10 mouse cellular contexts compared by ENCODE assay signal in the genomic region with DNA sequence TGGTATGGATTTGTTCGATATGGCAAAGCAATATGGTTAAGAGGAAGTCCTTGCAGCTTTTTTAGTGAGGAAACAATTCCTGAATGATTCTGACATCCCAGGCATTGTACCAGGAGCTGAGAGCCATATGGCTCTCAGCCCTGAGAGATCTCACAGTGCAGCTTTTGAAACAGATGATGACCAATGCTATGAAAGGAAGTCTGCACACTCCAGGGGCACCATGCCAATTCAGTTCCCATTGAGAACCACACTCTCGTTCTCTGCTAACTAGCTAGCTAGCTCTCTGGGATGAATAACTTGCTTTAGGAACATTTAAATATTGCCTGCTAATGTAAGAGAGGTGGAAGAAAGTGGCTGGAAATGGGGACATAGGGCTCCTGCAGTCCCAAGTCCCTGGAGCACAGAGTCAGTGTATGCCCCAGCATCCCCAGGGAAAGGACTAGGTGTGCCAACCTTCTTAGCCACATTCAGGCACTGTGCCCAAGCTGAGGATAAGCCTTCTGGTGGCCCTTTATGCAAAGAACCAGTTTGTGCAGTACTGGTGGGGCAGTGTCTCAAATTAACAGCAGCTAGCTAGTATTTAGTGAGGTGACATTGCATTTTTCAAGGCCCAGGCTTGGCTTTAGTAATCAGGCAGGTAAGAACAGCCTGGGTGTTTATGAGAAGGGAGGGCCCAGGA.
DNase-seq lines count a peak whose midpoint lies in the region; ATAC-seq and TF ChIP-seq lines count a peak whose summit lies in the region.
"Had no signal": no experiment of that assay in that cellular context is flagged by ENCODE, and none has a peak within 500 bp of the region (broad histone marks: within the 10 kb centered on the region; RNA-seq: fewer than 3 reads in every experiment).

No protein-coding gene starts in this region.

- 50% methylated on average over 2 of the region's 2 CpGs for WGBS in forebrain, embryonic 14.5 days
- 91% methylated on average over 2 of the region's 2 CpGs for WGBS in forebrain, embryonic 10.5 days
- WGBS in lung, embryonic 14.5 days, result 82% methylated on average over 2 of the region's 2 CpGs
- WGBS in lung, adult 2 months, result 32% methylated on average over 2 of the region's 2 CpGs
- WGBS in liver, embryonic 12.5 days (ENCODE audit: insufficient replicate concordance), result 72% methylated on average over 2 of the region's 2 CpGs
- 38% methylated on average over 2 of the region's 2 CpGs for WGBS in heart, adult 2 months

- no peaks in the 10 kb centered on the region for H3K79me2 ChIP-seq in heart, adult 2 months (replicated peaks; ENCODE audit: control insufficient read depth, insufficient read depth, low read length)

- H3K27me3 ChIP-seq in forebrain, embryonic 14.5 days (replicated peaks; ENCODE audit: control insufficient read depth, insufficient read depth, low read length), result no peaks in the 10 kb centered on the region
- H3K27me3 ChIP-seq in forebrain, embryonic 10.5 days (ENCODE audit: poor library complexity, severe bottlenecking), result no peaks in the 10 kb centered on the region
- H3K27me3 ChIP-seq in lung, embryonic 14.5 days (ENCODE audit: insufficient read depth, low read length), result no peaks in the 10 kb centered on the region
- no peaks in the 10 kb centered on the region for H3K27me3 ChIP-seq in liver, embryonic 12.5 days (replicated peaks)
- H3K27me3 ChIP-seq in heart, adult 2 months (ENCODE audit: control insufficient read depth, insufficient read depth, low read length), result no peaks in the 10 kb centered on the region

- H3K4me3 ChIP-seq in forebrain, embryonic 14.5 days (ENCODE audit: low read depth, low read length), result no peak overlapping the region
- H3K4me3 ChIP-seq in forebrain, embryonic 10.5 days, result no peak overlapping the region
- no peak overlapping the region for H3K4me3 ChIP-seq in lung, embryonic 14.5 days (ENCODE audit: low read depth, low read length)
- H3K4me3 ChIP-seq in lung, adult 2 months (replicated peaks; ENCODE audit: extremely low read depth, low read depth, low read length), result no peak overlapping the region
- H3K4me3 ChIP-seq in liver, embryonic 12.5 days, result no peak overlapping the region
- no peak overlapping the region for H3K4me3 ChIP-seq in heart, adult 2 months
- H3K4me3 ChIP-seq: heart, embryonic 13.5 days had no signal

- H3K9ac ChIP-seq in forebrain, embryonic 14.5 days (ENCODE audit: low read length), result no peak overlapping the region
- no peak overlapping the region for H3K9ac ChIP-seq in lung, embryonic 14.5 days
- H3K9ac ChIP-seq in liver, embryonic 12.5 days, result no peak overlapping the region
- H3K9ac ChIP-seq in heart, adult 2 months (ENCODE audit: low read depth, low read length), result no peak overlapping the region
- H3K9ac ChIP-seq: heart, embryonic 13.5 days; liver, embryonic 14.5 days had no signal

- no peak for TF ChIP-seq CTCF in lung, embryonic 14.5 days (IDR thresholded peaks at IDR 0.05; ENCODE audit: low read depth)
- no peak for TF ChIP-seq CTCF in lung, adult 2 months (IDR thresholded peaks at IDR 0.05; ENCODE audit: insufficient read depth, low read length)
- TF ChIP-seq CTCF in heart, adult 2 months (IDR thresholded peaks at IDR 0.05), result no peak

- H3K4me1 ChIP-seq in forebrain, embryonic 14.5 days (ENCODE audit: control insufficient read depth, insufficient read depth, low read length), result no peaks in the 10 kb centered on the region
- no peaks in the 10 kb centered on the region for H3K4me1 ChIP-seq in forebrain, embryonic 10.5 days
- H3K4me1 ChIP-seq in lung, embryonic 14.5 days (ENCODE audit: insufficient read depth), result no peaks in the 10 kb centered on the region
- no peaks in the 10 kb centered on the region for H3K4me1 ChIP-seq in lung, adult 2 months (ENCODE audit: control insufficient read depth, insufficient read depth, low read length)
- no peaks in the 10 kb centered on the region for H3K4me1 ChIP-seq in liver, embryonic 12.5 days
- H3K4me1 ChIP-seq in heart, adult 2 months (ENCODE audit: control insufficient read depth, insufficient read depth, low read length), result peaks cover 7% of the 10 kb centered on the region

- intact Hi-C loops in heart, adult 2 months (cut with DNase I), result no loop called here

- no peaks in the 10 kb centered on the region for H3K9me3 ChIP-seq in forebrain, embryonic 14.5 days (replicated peaks; ENCODE audit: control insufficient read depth, low read length)
- no peaks in the 10 kb centered on the region for H3K9me3 ChIP-seq in forebrain, embryonic 10.5 days
- H3K9me3 ChIP-seq in lung, embryonic 14.5 days (ENCODE audit: low read depth, low read length), result no peaks in the 10 kb centered on the region
- no peaks in the 10 kb centered on the region for H3K9me3 ChIP-seq in liver, embryonic 12.5 days (replicated peaks)
- H3K9me3 ChIP-seq: heart, embryonic 13.5 days had no signal

- ATAC-seq in forebrain, embryonic 14.5 days, result peak; percentile 62; the same call in 1 of the 2 replicates
- no peak for ATAC-seq in lung, embryonic 14.5 days (ENCODE audit: insufficient read depth)
- ATAC-seq in liver, embryonic 12.5 days, result no peak

- H3K36me3 ChIP-seq in forebrain, embryonic 14.5 days (ENCODE audit: control insufficient read depth, insufficient read depth, low read length), result no peaks in the 10 kb centered on the region
- no peaks in the 10 kb centered on the region for H3K36me3 ChIP-seq in forebrain, embryonic 10.5 days (replicated peaks)
- no peaks in the 10 kb centered on the region for H3K36me3 ChIP-seq in lung, embryonic 14.5 days (ENCODE audit: insufficient read depth)
- H3K36me3 ChIP-seq in liver, embryonic 12.5 days, result no peaks in the 10 kb centered on the region
- peaks cover 2% of the 10 kb centered on the region; the same call in 1 of the 2 replicates for H3K36me3 ChIP-seq in heart, adult 2 months (ENCODE audit: control insufficient read depth, insufficient read depth, low read length)
- H3K36me3 ChIP-seq: heart, embryonic 13.5 days had no signal

- no peak overlapping the region for H3K27ac ChIP-seq in forebrain, embryonic 14.5 days (ENCODE audit: low read depth, low read length)
- no peak overlapping the region for H3K27ac ChIP-seq in forebrain, embryonic 10.5 days
- H3K27ac ChIP-seq in lung, embryonic 14.5 days (ENCODE audit: low read depth), result no peak overlapping the region
- no peak overlapping the region for H3K27ac ChIP-seq in liver, embryonic 12.5 days
- no peak overlapping the region for H3K27ac ChIP-seq in heart, adult 2 months
- H3K27ac ChIP-seq: heart, embryonic 13.5 days; liver, embryonic 14.5 days had no signal

- no peak overlapping the region for H3K4me2 ChIP-seq in forebrain, embryonic 14.5 days (ENCODE audit: low read length)
- H3K4me2 ChIP-seq in lung, embryonic 14.5 days, result no peak overlapping the region
- no peak overlapping the region for H3K4me2 ChIP-seq in liver, embryonic 12.5 days
- H3K4me2 ChIP-seq: heart, embryonic 13.5 days had no signal

- DNase-seq in forebrain, embryonic 14.5 days (ENCODE audit: low spot score), result peak; percentile 59
- no peak for DNase-seq in forebrain, embryonic 10.5 days (ENCODE audit: extremely low spot score, low spot score)
- peak; percentile 31 for DNase-seq in lung, embryonic 14.5 days
- no peak for DNase-seq in lung, adult 2 months
- peak; percentile 69 for DNase-seq in layer of hippocampus, adult 11-12 months (ENCODE audit: low spot score)
- peak; percentile 59 for DNase-seq in right cerebral cortex, postnatal 4 days
- no peak for DNase-seq in heart, adult 2 months

- no peak for TF ChIP-seq POLR2A in lung, adult 2 months (IDR thresholded peaks at IDR 0.05; ENCODE audit: borderline replicate concordance, extremely low read depth, low read depth, low read length)
- no peak for TF ChIP-seq POLR2A in heart, adult 2 months (IDR thresholded peaks at IDR 0.05; ENCODE audit: insufficient read depth, low read depth, low read length)

- no peak for TF ChIP-seq EP300 in heart, adult 2 months (IDR thresholded peaks at IDR 0.05; ENCODE audit: insufficient read depth, low read depth, low read length)

Comparison
In these comparisons a context has a peak if more than half of its experiments do, and no peak if none do; other contexts are left out.
1. DNase-seq: peak in forebrain, embryonic 14.5 days (single experiment), lung, embryonic 14.5 days (single experiment), layer of hippocampus, adult 11-12 months (single experiment) and right cerebral cortex, postnatal 4 days (single experiment); none in forebrain, embryonic 10.5 days (single experiment), lung, adult 2 months (single experiment) and heart, adult 2 months (0 of 2).